Mouse (Mus musculus) skeletal muscle tissue, adult 2 months (tissue): ENCODE measurements around the gene Rhoa.
A peak's percentile ranks its signal among the peaks of the same experiment; 100 is the strongest.
"Not testable (repeated sequence)": the region's sequence is repeated elsewhere in the genome, so short reads cannot be mapped to it uniquely, and the experiment has no call there.

Source experiments
- DNase-seq: peaks from one replicate; pipeline ENCODE4 v3.0.0-alpha.2; 2012; ENCODE audit warnings: low read depth, low spot score

The Rhoa gene

GRCm38 (mm10) chr9:108287526-108288238, 18.2 kb upstream of the Rhoa start:
- DNase-seq = not testable (repeated sequence)

GRCm38 (mm10) chr9:108289347-108289746, 16.6 kb upstream of the Rhoa start:
- DNase-seq = no peak

GRCm38 (mm10) chr9:108290016-108290750, 15.7 kb upstream of the Rhoa start, which contains the start of gene Nicn1:
Gene Nicn1 (plus strand): TSS chr9:108290429.
- DNase-seq = peak; percentile 94

GRCm38 (mm10) chr9:108290773-108291172, 15.2 kb upstream of the Rhoa start:
- no peak for DNase-seq

GRCm38 (mm10) chr9:108296453-108297355, 9.2 kb upstream of the Rhoa start, which contains the start of gene Amt:
Gene Amt (plus strand): TSS chr9:108296853.
- DNase-seq = no peak

- no peak for DNase-seq
Observed at GRCm38 (mm10) chr9:108301853-108302252, 4.1 kb upstream of the Rhoa start.

- DNase-seq = no peak
Observed at GRCm38 (mm10) chr9:108304716-108305115, 1.2 kb upstream of the Rhoa start.

GRCm38 (mm10) chr9:108305170-108305569, 759 bp upstream of the Rhoa start:
- no peak for DNase-seq

- DNase-seq = peak; percentile 64
Observed at GRCm38 (mm10) chr9:108306571-108306980, 647 bp downstream of the Rhoa start.

GRCm38 (mm10) chr9:108307021-108307807, 1.3 kb downstream of the Rhoa start:
- DNase-seq = no peak

GRCm38 (mm10) chr9:108308141-108308540, 2.2 kb downstream of the Rhoa start:
- no peak for DNase-seq

GRCm38 (mm10) chr9:108317572-108317971, 11.6 kb downstream of the Rhoa start:
- no peak for DNase-seq

GRCm38 (mm10) chr9:108318462-108318861, 12.5 kb downstream of the Rhoa start:
- DNase-seq = no peak

GRCm38 (mm10) chr9:108322054-108322453, 16.1 kb downstream of the Rhoa start:
- not testable (repeated sequence) for DNase-seq

- no peak for DNase-seq
Observed at GRCm38 (mm10) chr9:108324784-108325183, 18.9 kb downstream of the Rhoa start.

GRCm38 (mm10) chr9:108325811-108326210, 19.9 kb downstream of the Rhoa start:
- no peak for DNase-seq

GRCm38 (mm10) chr9:108337848-108338550, 32.1 kb downstream of the Rhoa start:
- no peak for DNase-seq

- no peak for DNase-seq
Observed at GRCm38 (mm10) chr9:108338551-108338885, 32.6 kb downstream of the Rhoa start.

- peak; percentile 95 for DNase-seq
Observed at GRCm38 (mm10) chr9:108338886-108339781, 33.2 kb downstream of the Rhoa start, which contains the start of gene Gpx1. Gene Gpx1 (plus strand): TSS chr9:108338903.
